Mouse (Mus musculus): Measurements from ENCODE around the gene Flnc.
A peak's percentile ranks its signal among the peaks of the same experiment; 100 is the strongest.

Flnc gene

GRCm38 (mm10) chr6:29432156-29432555 is 900 bp upstream of the Flnc start:
- peak; percentile 62 for DNase-seq (ENCODE audit: low spot score)

GRCm38 (mm10) chr6:29432676-29433037 is 399 bp upstream of the Flnc start:
- DNase-seq (ENCODE audit: low spot score): no peak

- peak; percentile 81 for DNase-seq (ENCODE audit: low spot score)
Measured at GRCm38 (mm10) chr6:29433804-29434795, 1.0 kb downstream of the Flnc start.

- DNase-seq (ENCODE audit: low spot score): peak; percentile 56
Measured at GRCm38 (mm10) chr6:29434911-29435691, 2.0 kb downstream of the Flnc start.

- peak; percentile 51 for DNase-seq (ENCODE audit: low spot score)
Measured at GRCm38 (mm10) chr6:29435940-29436451, 2.9 kb downstream of the Flnc start.

GRCm38 (mm10) chr6:29436461-29436934 is 3.4 kb downstream of the Flnc start:
- peak; percentile 81 for DNase-seq (ENCODE audit: low spot score)

GRCm38 (mm10) chr6:29439251-29439650 is 6.2 kb downstream of the Flnc start:
- no peak for DNase-seq (ENCODE audit: low spot score)

- DNase-seq (ENCODE audit: low spot score): no peak
Measured at GRCm38 (mm10) chr6:29439789-29440188, 6.7 kb downstream of the Flnc start.

GRCm38 (mm10) chr6:29444773-29445172 is 11.7 kb downstream of the Flnc start:
- peak; percentile 59 for DNase-seq (ENCODE audit: low spot score)

GRCm38 (mm10) chr6:29445354-29445753 is 12.3 kb downstream of the Flnc start:
- DNase-seq (ENCODE audit: low spot score): peak; percentile 36

GRCm38 (mm10) chr6:29449858-29450257 is 16.8 kb downstream of the Flnc start:
- DNase-seq (ENCODE audit: low spot score): no peak

- DNase-seq (ENCODE audit: low spot score): no peak
Measured at GRCm38 (mm10) chr6:29450667-29451066, 17.6 kb downstream of the Flnc start.

GRCm38 (mm10) chr6:29461502-29461901 is 28.4 kb downstream of the Flnc start:
- DNase-seq (ENCODE audit: low spot score): no peak

GRCm38 (mm10) chr6:29463388-29463787 is 30.3 kb downstream of the Flnc start:
- DNase-seq (ENCODE audit: low spot score): no peak

- peak; percentile 97 for DNase-seq (ENCODE audit: low spot score)
Measured at GRCm38 (mm10) chr6:29467583-29468354, 34.7 kb downstream of the Flnc start, which contains the start of gene Atp6v1f. Gene Atp6v1f (plus strand): TSS chr6:29467718.

- DNase-seq (ENCODE audit: low spot score): no peak
Measured at GRCm38 (mm10) chr6:29468851-29469250, 35.8 kb downstream of the Flnc start.

GRCm38 (mm10) chr6:29471137-29471536 is 38.1 kb downstream of the Flnc start, which contains the start of gene Atp6v1fnb:
Gene Atp6v1fnb (plus strand): TSS chr6:29471437.
- DNase-seq (ENCODE audit: low spot score): no peak

GRCm38 (mm10) chr6:29473941-29474691 is 41.1 kb downstream of the Flnc start:
- DNase-seq (ENCODE audit: low spot score): peak; percentile 93

GRCm38 (mm10) chr6:29474736-29475135 is 41.7 kb downstream of the Flnc start:
- DNase-seq (ENCODE audit: low spot score): no peak

- no peak for DNase-seq (ENCODE audit: low spot score)
Measured at GRCm38 (mm10) chr6:29482691-29483090, 49.6 kb downstream of the Flnc start.

Measured in MN1 (cell line).